Mouse (Mus musculus) stomach, embryonic 15.5 days (tissue): ENCODE results near the gene Unc93b1. TPM values are rescaled to one million over a fixed set of nuclear protein-coding genes. Genes with fewer than 3 reads are reported as not detected.

Source experiments
- ATAC-seq: fragments of 200-750 bp; cut with Nextera tagmentation; 2 replicates; pipeline ENCODE4 v1.8.0; 2017; ENCODE audit warnings: low read depth, moderate number of reproducible peaks, moderate TSS enrichment; ENCODE audit not compliant: insufficient read depth, low FRiP score
- H3K27ac ChIP-seq: fragments of 300-500 bp; sonication (generic); 2 replicates; pipeline ENCODE4 v1.5.1; 2015; ENCODE audit warnings: mild to moderate bottlenecking, inconsistent platforms
- H3K27me3 ChIP-seq: fragments of 300-500 bp; sonication (generic); replicated peaks from 2 replicates; pipeline ENCODE4 v1.6.1; 2015; ENCODE audit warnings: inconsistent platforms
- H3K36me3 ChIP-seq: fragments of 300-500 bp; sonication (generic); 2 replicates; pipeline ENCODE4 v1.6.1; 2015; ENCODE audit warnings: inconsistent platforms
- H3K4me1 ChIP-seq: fragments of 300-500 bp; sonication (generic); 2 replicates; pipeline ENCODE4 v1.6.1; 2015; ENCODE audit warnings: inconsistent platforms
- H3K4me2 ChIP-seq: fragments of 300-500 bp; sonication (generic); 2 replicates; pipeline ENCODE4 v1.6.1; 2015; ENCODE audit warnings: mild to moderate bottlenecking, inconsistent platforms
- H3K4me3 ChIP-seq: fragments of 300-500 bp; sonication (generic); replicated peaks from 2 replicates; pipeline ENCODE4 v1.5.1; 2015; ENCODE audit warnings: inconsistent platforms
- H3K9ac ChIP-seq: fragments of 300-500 bp; sonication (generic); 2 replicates; pipeline ENCODE4 v1.6.1; 2015; ENCODE audit warnings: inconsistent platforms
- H3K9me3 ChIP-seq: fragments of 300-500 bp; sonication (generic); 2 replicates; pipeline ENCODE4 v1.6.1; 2016; ENCODE audit warnings: inconsistent platforms
- WGBS: fragments of 180-500 bp; shearing (Covaris S2); methylation state at CpG from one replicate; pipeline ENCODE4 v1.1.7; 2015; 5-methylcytosine and 5-hydroxymethylcytosine counted together
- polyA plus RNA-seq: library from polyadenylated mRNA; unstranded; fragments of >200 nt; fragmentation: Nextera tagmentation; extraction: Ambion mirVana; gene quantifications from 2 replicates; pipeline ENCODE4 v1.2.1, GENCODE M21; 2015

Gene Unc93b1
- polyA plus RNA-seq, 1 experiment from 2014 or later, result 22.2 TPM

GRCm38 (mm10) chr19:3931716-3932115 is 3.3 kb upstream of the Unc93b1 start:
- Histone ChIP-seq H3K27ac (no peak overlapping the region), H3K27me3 (no peaks in the 10 kb centered on the region), H3K4me3 (no peak overlapping the region), H3K9ac (no peak overlapping the region), H3K4me2 (no peak overlapping the region), H3K4me1 (peaks cover 32% of the 10 kb centered on the region), H3K36me3 (no peaks in the 10 kb centered on the region), H3K9me3 (no peaks in the 10 kb centered on the region)
- no peak for ATAC-seq
- 89% methylated on average over 9 of the region's 9 CpGs for WGBS

GRCm38 (mm10) chr19:3935896-3936850 is 1.2 kb downstream of the Unc93b1 start:
- WGBS, result 7% methylated on average over 22 of the region's 22 CpGs

GRCm38 (mm10) chr19:3942315-3942714 is 7.3 kb downstream of the Unc93b1 start:
- no peak; the same call in 1 of the 2 replicates for ATAC-seq
- 80% methylated on average over 7 of the region's 7 CpGs for WGBS

More at GRCm38 (mm10) chr19:3935896-3936850, 1.2 kb downstream of the Unc93b1 start:
- no peak for ATAC-seq
- Histone ChIP-seq H3K4me1 (peaks cover 14% of the 10 kb centered on the region), H3K27ac (no peak overlapping the region), H3K27me3 (no peaks in the 10 kb centered on the region), H3K9ac (peak overlapping the region; percentile 38), H3K9me3 (no peaks in the 10 kb centered on the region), H3K36me3 (no peaks in the 10 kb centered on the region), H3K4me2 (peak overlapping the region; percentile 91), H3K4me3 (peak overlapping the region; percentile 51)

GRCm38 (mm10) chr19:3942986-3943735 is 8.2 kb downstream of the Unc93b1 start:
- peak overlapping the region; percentile 41 for H3K4me2 ChIP-seq
- no peak overlapping the region for H3K27ac ChIP-seq
- no peaks in the 10 kb centered on the region for H3K36me3 ChIP-seq
- peak overlapping the region; percentile 19; the same call in 1 of the 2 replicates for H3K4me3 ChIP-seq
- no peak overlapping the region for H3K9ac ChIP-seq
- H3K4me1 ChIP-seq, result 0 out of 2 replicates have a peak, but pooled peaks cover 6% of the 10 kb centered on the region
- H3K27me3 ChIP-seq, result no peaks in the 10 kb centered on the region
- 19% methylated on average over 27 of the region's 27 CpGs for WGBS
- ATAC-seq, result 0 out of 2 replicates have a peak, but pooled peaks have one; percentile 70
- no peaks in the 10 kb centered on the region for H3K9me3 ChIP-seq

More at GRCm38 (mm10) chr19:3942315-3942714, 7.3 kb downstream of the Unc93b1 start:
- no peak overlapping the region for H3K4me2 ChIP-seq
- no peaks in the 10 kb centered on the region for H3K36me3 ChIP-seq
- 0 out of 2 replicates have a peak, but pooled peaks cover 6% of the 10 kb centered on the region for H3K4me1 ChIP-seq
- no peak overlapping the region for H3K4me3 ChIP-seq
- H3K27ac ChIP-seq, result no peak overlapping the region
- no peaks in the 10 kb centered on the region for H3K27me3 ChIP-seq
- H3K9ac ChIP-seq, result no peak overlapping the region
- no peaks in the 10 kb centered on the region for H3K9me3 ChIP-seq

GRCm38 (mm10) chr19:3945872-3946564 is 11.0 kb downstream of the Unc93b1 start:
- H3K4me1 ChIP-seq, result 0 out of 2 replicates have a peak, but pooled peaks cover 6% of the 10 kb centered on the region
- no peak for ATAC-seq
- no peak overlapping the region for H3K9ac ChIP-seq
- H3K9me3 ChIP-seq, result no peaks in the 10 kb centered on the region
- H3K27ac ChIP-seq, result no peak overlapping the region
- H3K4me3 ChIP-seq, result no peak overlapping the region
- 26% methylated on average over 10 of the region's 10 CpGs for WGBS
- no peaks in the 10 kb centered on the region for H3K27me3 ChIP-seq
- H3K36me3 ChIP-seq, result no peaks in the 10 kb centered on the region
- H3K4me2 ChIP-seq, result no peak overlapping the region

GRCm38 (mm10) chr19:3946715-3947114 is 11.7 kb downstream of the Unc93b1 start:
- Histone ChIP-seq H3K4me3 (no peak overlapping the region), H3K27ac (no peak overlapping the region), H3K4me1 (0 out of 2 replicates have a peak, but pooled peaks cover 6% of the 10 kb centered on the region), H3K9me3 (no peaks in the 10 kb centered on the region), H3K4me2 (no peak overlapping the region), H3K9ac (no peak overlapping the region), H3K36me3 (no peaks in the 10 kb centered on the region), H3K27me3 (no peaks in the 10 kb centered on the region)
- 19% methylated on average over 2 of the region's 2 CpGs for WGBS
- ATAC-seq, result peak; percentile 42; the same call in 1 of the 2 replicates

- WGBS, result 74% methylated on average over 3 of the region's 3 CpGs
- H3K36me3 ChIP-seq, result no peaks in the 10 kb centered on the region
- H3K27me3 ChIP-seq, result no peaks in the 10 kb centered on the region
- no peak overlapping the region for H3K4me2 ChIP-seq
- H3K4me1 ChIP-seq, result 0 out of 2 replicates have a peak, but pooled peaks cover 6% of the 10 kb centered on the region
- H3K9me3 ChIP-seq, result no peaks in the 10 kb centered on the region
- H3K4me3 ChIP-seq, result no peak overlapping the region
- ATAC-seq, result no peak
- H3K27ac ChIP-seq, result no peak overlapping the region
- H3K9ac ChIP-seq, result no peak overlapping the region
Observed at GRCm38 (mm10) chr19:3947813-3948212, 12.8 kb downstream of the Unc93b1 start.

GRCm38 (mm10) chr19:3948546-3948945 is 13.6 kb downstream of the Unc93b1 start:
- Histone ChIP-seq H3K4me2 (no peak overlapping the region), H3K9me3 (no peaks in the 10 kb centered on the region), H3K9ac (no peak overlapping the region), H3K27me3 (no peaks in the 10 kb centered on the region), H3K4me1 (0 out of 2 replicates have a peak, but pooled peaks cover 2% of the 10 kb centered on the region), H3K4me3 (no peak overlapping the region), H3K36me3 (no peaks in the 10 kb centered on the region), H3K27ac (no peak overlapping the region)
- no peak for ATAC-seq
- WGBS, result 68% methylated on average over 14 of the region's 14 CpGs

- WGBS, result 73% methylated on average over 3 of the region's 3 CpGs
- Histone ChIP-seq H3K9me3 (no peaks in the 10 kb centered on the region), H3K36me3 (no peaks in the 10 kb centered on the region), H3K4me1 (no peaks in the 10 kb centered on the region), H3K9ac (no peak overlapping the region), H3K4me2 (no peak overlapping the region), H3K27me3 (no peaks in the 10 kb centered on the region), H3K27ac (no peak overlapping the region), H3K4me3 (no peak overlapping the region)
- ATAC-seq, result no peak
Observed at GRCm38 (mm10) chr19:3950331-3950730, 15.3 kb downstream of the Unc93b1 start.

GRCm38 (mm10) chr19:3951461-3951860 is 16.5 kb downstream of the Unc93b1 start:
- ATAC-seq, result no peak
- no peak overlapping the region for H3K4me2 ChIP-seq

GRCm38 (mm10) chr19:3952099-3952498 is 17.1 kb downstream of the Unc93b1 start:
- ATAC-seq, result no peak
- 57% methylated on average over 1 of the region's 1 CpGs for WGBS
- no peaks in the 10 kb centered on the region for H3K9me3 ChIP-seq

More at GRCm38 (mm10) chr19:3951461-3951860, 16.5 kb downstream of the Unc93b1 start:
- H3K27ac ChIP-seq, result no peak overlapping the region
- no peak overlapping the region for H3K4me3 ChIP-seq
- H3K27me3 ChIP-seq, result no peaks in the 10 kb centered on the region
- no peak overlapping the region for H3K9ac ChIP-seq
- H3K4me1 ChIP-seq, result no peaks in the 10 kb centered on the region
- no peaks in the 10 kb centered on the region for H3K9me3 ChIP-seq
- H3K36me3 ChIP-seq, result no peaks in the 10 kb centered on the region

More at GRCm38 (mm10) chr19:3952099-3952498, 17.1 kb downstream of the Unc93b1 start:
- no peak overlapping the region for H3K4me3 ChIP-seq
- no peaks in the 10 kb centered on the region for H3K36me3 ChIP-seq
- H3K27me3 ChIP-seq, result no peaks in the 10 kb centered on the region
- H3K4me1 ChIP-seq, result no peaks in the 10 kb centered on the region
- no peak overlapping the region for H3K9ac ChIP-seq
- H3K27ac ChIP-seq, result no peak overlapping the region
- no peak overlapping the region for H3K4me2 ChIP-seq
